Mouse (Mus musculus): ENCODE results near the gene 4930524B15Rik.
A peak's percentile ranks its signal among the peaks of the same experiment; 100 is the strongest.
"Not testable (repeated sequence)": the region's sequence is repeated elsewhere in the genome, so short reads cannot be mapped to it uniquely, and the experiment has no call there.

4930524B15Rik gene

DNA sequence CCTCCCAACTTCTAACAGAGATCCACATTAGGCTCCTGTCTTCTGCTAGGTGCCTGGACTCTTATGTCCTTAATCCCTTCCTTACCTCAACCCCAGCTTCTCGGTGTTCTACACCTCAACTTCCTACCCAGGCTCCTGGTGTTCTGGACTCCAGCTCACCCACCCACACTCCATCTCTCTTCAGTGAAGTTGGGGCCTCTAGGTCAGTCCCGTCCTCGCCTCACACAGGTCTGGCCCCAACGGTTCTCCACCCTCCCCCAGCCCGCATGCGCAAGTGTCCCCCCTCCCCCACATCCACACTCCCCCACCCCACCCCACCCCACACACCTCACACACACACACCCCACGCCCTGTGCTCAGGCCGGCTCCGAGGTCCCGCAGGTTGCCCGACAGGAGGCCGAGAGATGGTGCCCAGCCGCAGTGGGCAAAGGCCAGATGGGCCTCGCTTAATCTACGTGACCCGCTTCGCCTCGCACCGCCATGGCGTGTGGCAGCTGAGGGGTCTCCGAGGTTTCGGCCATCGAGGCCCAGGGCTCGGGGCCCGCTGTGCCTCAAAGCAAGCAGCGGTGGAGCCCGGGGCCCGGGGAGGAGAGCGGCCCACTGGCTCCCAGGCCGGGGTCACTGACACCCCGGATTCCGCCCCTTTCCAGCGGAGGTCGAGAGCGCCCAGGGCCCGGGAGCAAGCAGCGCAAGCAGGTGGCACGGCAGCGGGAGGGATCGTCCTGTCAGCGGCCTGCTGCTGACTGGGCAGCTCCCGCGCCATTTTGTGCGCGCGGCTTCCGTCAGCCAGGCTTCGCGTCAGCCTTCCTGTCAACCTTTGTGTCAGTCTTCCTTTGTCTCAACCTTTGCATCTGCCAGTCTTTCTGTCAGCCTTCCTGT lies at the start of gene 4930524B15Rik:
Gene 4930524B15Rik, plus strand, starts transcription at position 337 of the 879 bp plus-strand sequence.
- DNase-seq: peak; percentile 29 to 42

DNA sequence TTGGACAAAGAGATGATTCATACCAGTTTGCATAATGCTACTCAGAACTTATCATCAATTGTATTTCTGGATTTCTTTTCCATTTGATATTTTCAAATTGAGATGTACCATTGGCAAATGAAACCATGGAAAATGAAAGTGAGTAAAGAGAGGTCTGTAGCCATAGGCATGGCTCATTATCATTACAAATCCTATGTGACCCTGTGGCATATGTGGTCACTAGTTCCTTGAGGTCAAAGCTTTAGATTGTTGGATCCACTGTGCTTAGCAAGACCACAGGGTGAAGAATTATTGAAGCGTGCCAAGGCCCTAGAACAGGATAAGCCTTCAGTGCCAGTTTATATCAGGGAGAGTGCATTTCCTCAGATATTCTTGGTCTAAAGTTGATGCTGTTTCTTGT lies 47.6 kb upstream of the 4930524B15Rik start:
- DNase-seq: no peak

DNA sequence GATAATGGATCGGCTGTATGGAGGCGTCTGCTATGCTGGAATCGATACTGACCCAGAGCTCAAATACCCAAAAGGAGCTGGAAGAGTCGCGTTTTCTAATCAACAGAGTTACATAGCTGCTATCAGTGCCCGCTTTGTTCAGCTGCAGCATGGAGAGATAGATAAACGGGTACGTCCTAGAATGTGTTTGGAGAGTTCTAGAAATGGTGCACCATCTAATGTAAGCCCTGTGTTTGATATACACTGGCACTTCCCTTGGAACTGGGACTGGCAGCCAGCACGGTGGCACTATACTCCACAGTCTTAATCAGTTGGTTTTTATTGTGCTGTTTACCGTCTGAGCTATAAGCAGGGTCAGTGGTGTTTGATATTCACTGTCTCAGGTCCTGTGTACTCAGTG lies 35.3 kb upstream of the 4930524B15Rik start:
- no peak for DNase-seq

DNA sequence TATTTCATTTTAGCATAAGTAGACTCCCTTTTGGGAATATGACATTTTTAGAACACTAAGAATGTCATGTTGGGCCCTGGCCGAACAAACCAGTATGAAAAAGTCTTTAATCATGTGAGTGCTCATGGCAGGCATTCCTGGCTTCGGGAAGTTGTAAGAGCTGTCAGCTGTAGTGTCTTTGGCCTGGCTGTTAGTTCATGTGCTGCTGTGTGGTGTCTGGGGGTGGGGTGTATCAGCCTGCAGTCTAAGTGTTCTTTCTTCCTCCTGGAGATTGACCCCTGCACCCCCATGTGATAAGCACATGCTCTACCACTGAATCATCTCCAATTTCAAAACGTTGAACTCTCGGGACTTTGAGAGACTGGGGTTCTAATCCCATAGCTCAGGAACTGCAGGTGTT lies 29.7 kb upstream of the 4930524B15Rik start:
- DNase-seq: no peak

DNA sequence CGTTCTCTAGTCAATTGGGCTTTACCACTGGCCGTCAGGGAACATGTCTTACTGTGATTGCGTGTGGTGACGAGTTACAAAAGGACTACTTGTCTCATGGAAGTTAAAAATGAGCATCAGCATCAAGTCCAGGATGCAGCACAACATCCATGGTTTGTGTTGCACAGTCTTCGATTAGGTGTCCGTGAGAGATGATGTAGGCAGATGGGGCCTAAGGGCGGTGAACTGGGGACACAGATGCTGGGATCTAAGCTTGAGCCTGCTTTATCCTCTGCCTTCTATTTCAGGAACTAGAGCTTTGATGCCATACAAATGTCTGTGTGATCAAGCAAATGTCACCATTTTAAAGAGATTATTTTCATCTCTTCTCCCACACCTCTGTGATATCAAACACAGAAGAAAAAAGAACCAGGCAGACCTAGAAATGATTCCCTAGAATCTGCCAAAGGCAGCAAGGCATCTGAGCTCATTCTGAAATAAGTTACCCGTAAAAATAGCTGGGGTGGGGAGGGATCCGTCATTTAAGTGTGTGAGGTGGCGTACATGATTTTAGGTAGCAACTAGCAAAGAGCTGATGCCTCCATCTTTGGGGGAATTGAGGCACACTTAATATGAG lies 28.4 kb upstream of the 4930524B15Rik start:
- DNase-seq: no peak

DNA sequence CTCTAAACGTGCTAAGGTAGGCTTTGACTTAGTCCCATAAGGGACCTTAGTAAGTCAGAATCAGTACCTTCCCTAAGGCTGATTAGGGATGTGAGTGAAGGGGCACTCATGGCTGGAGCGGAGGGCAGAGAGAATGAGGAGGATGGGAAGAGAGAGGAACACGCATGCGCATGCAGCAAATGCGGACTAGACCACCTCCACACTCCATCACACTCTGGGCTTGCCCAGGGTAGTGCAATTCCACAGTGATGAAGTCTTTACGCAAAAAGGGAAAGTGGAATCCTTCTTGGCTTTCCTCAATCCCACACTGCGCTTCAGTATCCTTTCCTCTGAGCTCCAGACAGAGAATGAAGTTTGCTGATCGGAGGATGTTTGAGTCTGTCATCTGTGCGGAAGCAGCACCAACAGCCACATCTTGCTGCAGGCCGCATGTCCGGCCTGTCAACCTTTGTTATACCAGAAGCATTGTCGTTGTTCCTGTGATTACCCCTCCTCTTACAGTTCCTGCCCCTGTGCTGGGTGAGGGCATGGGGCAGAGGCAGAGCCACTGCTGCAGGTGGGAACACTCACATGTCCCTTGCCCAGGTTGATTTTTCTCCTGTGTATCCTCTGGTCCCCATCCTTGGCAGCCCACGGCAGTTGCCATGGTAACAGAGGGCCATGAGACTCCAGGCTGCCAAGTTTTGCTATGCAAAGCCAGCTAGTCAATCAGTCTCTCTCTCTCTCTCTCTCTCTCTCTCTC lies 24.3 kb upstream of the 4930524B15Rik start:
- DNase-seq: peak; percentile 92

DNA sequence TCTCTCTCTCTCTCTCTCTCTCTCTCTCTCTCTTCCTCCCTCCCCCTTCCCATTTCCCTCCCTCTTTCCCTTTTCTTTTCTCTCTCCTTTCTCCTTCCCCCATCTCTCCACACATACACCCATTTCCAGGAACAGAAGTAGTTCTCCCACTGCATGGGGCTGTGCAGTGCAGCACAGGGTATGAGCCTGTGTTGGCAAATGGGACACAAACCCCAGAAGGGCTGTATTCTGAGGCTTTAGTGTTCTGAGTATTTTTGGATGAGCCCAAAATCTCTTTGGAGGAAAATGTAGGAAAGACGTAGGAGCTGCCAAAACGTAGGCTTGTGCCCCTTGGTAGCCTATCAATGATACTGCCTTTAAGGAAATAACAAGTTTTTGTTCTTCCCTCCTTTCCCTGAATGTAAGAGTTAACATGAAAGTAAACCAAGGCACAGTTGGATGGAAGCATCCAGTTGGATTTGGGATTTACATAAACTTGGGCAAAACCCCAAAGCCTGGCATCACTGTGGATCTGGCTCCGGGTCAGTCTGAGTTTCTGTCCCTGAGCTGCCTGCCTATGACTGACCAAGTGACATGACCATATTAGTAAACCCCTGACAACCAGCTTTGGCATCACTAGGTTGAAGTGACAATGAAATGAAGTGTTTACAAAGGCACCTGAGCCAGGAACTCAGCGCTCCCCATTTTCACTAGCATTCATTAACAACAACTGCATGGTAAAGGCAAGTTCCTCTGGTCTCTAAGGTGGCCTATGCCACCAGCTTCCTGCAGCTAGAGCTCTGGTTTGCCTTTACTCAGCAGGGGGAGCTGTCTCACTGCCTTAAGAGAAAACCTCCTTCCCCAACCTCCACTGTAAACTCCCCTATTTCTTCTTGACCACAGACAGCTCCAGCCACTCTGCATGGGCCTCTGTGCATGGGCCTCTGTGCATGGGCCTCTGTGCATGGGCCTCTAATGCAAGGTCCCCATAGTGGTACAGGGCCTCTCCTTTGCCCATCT lies 23.5 kb upstream of the 4930524B15Rik start:
- peak; percentile 38 to 45 for DNase-seq

DNA sequence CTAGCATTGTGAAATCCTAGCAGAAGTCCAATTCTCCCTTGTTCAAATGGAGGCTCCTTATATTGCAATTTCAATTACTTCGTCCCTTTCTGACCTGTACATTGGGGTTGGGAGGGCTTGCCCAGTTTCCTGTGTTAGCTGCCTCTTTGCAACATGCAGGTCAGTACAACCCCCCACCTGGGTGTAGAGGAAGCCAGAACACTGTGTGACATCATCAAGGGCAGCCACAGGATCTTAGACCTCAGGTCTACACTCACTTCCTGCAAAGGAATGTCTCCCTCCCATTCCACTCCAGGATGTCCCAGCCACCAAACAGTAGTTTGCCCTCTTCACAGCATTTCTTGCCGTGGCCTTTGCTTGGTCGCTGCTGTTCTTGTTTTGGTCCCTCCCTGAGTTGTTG lies 19.9 kb upstream of the 4930524B15Rik start:
- no peak for DNase-seq

DNA sequence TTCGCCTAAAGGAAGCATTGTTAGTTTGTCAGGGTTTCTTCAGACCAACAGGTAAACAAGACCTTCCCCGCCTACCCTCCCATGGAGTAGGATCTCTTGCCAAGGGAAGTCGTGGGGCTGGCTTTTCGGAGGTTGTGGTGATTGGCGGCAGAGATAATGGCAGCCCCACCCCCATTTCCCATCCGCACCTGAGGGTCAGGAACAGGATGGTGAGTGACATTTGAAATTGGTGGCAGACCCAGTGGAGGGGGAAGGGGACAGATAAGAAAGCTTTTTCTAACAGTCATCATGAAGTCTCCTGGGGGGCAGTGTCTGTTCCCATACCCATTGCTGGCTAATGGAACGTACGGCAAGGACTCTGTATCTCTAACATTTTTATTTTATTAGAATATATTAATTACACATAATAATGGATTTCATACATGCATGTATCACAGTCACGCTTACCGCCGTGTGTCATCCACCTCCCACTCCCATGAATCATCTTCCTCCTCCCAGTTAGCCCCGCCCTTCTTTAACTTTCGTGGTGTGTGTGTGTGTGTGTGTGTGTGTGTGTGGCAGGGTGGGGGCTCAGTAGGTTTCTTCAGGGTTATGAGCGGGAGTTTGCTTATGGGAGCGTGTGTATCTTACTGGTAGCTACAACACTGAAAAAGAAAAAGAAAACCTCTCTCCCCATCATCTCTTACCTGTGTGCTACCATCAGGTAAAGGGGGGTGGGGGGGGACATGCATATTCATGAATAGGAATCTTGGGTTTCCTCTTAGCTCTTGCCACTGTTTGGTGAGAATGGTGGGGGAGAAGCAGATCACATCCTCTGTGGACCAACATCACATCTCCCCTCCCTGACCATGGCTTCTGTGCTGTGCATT lies 16.7 kb upstream of the 4930524B15Rik start:
- DNase-seq: peak; percentile 35 to 38

DNA sequence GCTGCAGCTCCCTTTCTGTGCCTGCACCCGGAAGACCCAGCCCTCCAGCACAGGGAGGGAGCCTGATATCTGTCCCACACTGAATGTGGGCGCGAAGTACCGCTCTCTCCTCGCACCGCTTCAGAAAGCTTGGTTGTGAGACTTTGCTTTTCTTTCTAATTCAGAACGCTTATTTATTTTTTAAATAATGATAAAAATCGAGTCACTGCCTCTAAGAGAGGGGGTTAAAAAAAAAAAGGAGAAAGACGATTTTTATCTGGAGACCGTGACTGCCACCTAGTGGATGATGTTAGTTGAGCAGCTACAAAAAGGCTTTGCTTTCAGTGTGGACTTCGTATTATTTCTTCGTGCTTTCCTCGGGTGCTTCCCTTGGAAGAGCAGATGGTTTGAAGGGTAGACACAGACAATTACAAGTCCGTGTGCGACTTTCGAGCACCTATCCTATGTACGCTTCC lies 16.0 kb upstream of the 4930524B15Rik start:
- DNase-seq: peak; percentile 89 to 91

DNA sequence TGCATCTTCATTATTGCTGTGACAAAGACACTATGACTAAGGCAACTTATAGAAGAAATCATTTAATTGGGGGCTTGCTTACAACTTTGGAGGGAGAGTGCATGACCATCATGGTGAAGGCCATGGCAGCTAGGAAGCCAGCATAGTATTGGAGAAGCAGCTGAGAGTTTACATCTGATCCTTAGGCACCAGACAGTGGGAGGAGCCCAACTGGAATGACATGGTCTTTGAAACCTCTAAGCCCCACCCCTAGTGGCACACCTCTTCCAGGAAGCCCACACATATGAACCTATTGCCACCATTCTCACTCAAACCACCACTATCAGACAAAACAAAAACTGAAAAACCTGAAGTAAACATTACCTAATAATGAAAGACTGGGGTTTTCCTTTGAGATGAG lies 5.3 kb upstream of the 4930524B15Rik start:
- DNase-seq: no peak

DNA sequence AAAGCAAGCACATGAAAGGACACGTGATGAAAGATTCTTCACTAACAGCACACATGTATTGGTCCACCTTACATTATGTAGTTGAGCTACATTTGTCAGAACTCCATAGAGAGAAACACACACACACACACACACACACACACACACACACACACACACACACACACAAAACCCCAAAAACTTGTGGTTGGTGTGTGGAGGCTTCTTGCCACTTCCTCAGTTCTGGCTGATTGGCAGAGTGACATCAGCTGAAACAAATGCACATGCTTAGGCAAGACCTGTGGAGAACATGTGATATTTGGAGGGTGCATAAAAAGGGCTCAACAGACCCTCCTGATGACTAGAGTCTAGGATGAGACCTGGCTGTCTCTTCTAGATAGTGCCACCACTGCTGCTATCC lies 1.4 kb upstream of the 4930524B15Rik start:
- no peak for DNase-seq

DNA sequence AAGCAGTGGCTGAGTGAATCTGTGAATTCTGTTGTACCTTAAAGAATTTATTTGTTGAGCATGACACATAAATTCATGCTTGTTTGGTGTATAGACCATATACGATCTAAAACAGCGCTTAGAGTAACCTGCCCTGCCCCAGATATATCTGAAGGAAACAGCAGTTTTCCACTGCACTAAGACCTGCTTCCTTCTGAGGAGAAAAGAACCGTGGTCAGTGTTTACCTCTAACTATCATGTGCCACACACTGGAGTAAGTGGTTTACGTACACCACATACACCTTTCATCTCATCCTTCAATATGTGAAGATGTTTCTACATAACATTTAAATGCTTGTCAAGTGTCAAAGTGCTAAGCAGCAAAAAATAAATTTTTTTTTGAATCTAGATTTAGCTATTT lies 8.7 kb downstream of the 4930524B15Rik start:
- DNase-seq: no peak

DNA sequence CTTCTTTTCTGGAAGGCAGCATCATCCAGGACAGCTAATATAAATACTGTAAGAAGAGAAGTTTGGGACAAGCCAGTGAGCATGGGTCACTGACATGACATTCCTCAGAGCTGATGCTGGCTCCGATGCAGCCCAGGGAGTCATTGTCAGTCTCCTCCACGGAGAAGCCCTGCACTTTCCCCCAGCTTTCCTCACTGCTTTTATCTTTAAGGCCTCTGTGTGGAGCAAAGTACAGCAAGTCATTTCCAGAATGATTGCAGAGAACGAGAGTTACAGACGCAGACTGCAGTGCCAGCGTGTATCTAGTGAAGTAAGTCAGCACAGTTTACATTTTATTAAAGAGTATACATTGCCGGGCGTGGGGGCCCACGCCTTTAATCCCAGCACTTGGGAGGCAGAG lies 9.4 kb downstream of the 4930524B15Rik start:
- DNase-seq: no peak

DNA sequence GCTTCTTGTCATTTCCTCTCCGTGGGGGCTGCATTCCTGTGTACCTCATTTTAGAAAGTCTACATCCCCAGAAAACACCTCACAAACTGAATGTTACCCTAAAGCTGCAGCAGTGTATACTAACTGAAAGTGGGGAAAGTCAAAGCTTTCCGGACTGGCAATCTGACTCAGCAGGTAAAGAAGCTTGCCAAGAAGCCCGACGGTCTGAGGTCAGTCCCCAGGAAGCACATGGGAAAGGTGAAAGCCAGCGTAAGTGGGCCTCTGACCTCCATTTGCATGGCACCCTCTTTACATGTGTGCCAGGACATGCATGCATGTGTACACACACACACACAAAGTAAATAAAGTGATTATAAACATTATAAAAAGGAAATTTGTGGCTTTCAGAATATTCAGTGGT lies 10.3 kb downstream of the 4930524B15Rik start:
- DNase-seq: no peak

DNA sequence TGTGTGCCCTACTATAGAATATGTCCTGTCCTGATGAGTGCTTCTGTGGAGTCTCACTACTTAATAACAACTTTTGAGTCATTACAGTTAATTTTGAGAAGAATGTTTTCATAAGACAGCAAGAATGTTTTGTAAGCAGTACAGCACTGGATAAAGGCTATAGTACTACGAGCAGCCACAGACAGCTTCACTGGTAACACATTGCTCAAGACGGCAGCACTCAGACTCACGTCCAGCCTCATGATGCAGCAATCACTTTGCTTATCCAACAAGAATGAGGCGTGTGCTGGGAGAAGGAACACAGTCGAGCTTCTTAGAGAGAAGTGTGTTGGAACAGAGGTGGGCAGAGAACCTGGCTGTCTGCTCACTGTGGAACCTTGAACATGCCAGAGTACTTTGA lies 10.7 kb downstream of the 4930524B15Rik start:
- DNase-seq: no peak

DNA sequence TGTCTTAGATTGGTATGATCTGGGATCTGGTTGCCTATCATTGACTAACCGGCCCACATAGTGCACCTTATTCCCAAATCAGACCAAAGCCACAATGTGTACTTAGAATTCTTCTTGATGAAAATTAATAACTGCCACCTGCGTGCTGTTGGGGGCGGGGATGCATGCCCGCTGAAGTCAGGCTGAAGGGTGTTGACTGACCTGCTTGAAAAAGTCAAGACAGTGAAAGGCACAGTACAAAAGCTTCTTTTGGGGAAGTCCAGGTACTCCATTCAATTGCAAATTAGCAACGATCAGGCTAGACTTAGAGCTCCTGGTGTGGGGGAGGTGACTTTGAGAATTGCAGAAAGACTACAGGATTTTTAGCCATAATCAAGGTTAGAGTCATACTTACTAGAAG lies 14.7 kb downstream of the 4930524B15Rik start:
- not testable (repeated sequence) for DNase-seq

DNA sequence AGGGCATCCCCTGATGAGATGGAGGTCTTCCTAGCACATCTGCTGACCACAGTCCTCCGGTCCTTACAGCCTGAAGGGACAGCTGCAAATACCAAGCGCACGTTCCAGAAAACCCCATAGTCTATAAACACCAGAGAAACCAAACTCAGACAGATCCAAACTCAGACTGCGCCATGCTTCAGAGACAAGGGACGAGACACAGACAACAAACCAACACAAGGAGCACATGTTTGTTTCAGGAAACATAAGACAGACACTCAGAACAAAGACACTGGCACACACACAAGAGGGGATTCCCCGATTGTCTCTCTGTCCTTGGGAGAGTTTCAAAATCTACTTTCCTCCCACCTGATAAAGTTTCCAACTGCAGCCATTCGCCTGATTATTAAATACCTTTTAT lies 16.4 kb downstream of the 4930524B15Rik start:
- no peak for DNase-seq

DNA sequence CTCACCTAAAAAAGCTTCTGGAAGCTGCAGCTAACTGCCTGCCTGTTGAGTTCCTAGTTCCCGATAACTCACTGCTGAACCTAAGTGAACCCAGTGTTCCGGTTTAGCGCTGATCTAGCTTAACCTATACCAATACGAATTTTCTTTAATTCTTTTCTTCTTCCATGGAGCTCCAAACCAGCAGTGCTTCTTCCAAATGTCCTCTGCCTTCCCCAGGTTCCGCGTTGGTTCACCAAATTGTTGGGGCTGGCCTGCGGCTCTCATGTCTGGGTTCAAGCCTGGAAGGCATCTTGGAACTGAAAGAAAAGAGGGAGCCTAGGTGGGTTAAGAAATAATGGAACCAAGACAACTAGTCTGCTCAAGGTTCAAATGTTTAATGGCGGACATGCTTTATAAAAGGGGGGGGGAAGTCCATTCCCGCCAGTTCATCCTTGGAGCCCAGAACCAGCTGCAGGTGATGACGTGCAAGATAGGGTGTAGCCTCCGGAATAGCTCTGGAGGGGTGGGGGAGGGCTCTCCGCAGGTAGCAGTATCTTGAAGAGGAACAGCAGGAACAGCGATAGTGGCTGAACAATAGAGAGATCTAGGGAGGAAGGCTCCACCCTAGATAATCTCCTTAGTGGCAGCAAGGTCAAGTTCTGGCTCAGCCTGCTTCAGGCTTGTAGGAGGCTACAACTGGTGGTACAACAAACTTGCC lies 17.0 kb downstream of the 4930524B15Rik start:
- not testable (repeated sequence) for DNase-seq

DNA sequence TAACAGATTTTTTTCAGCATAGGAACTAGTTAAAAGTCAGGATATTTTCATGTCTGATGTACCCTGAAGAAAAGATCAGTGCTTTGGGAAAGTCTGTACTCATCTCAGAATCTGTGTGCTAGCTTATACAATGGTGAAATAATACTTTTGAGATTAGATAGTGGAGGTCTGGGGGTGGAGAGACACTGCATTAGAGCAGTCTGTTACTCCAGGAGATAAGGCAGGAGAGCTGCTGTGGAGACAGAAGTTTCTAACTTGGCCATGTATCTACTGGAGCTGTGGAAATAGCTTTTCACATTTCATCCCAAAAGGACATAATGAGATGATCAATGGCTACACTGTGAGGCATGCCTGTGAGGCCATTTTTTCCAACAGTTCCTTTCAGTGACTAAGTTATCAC lies 17.9 kb downstream of the 4930524B15Rik start:
- DNase-seq: no peak

DNA sequence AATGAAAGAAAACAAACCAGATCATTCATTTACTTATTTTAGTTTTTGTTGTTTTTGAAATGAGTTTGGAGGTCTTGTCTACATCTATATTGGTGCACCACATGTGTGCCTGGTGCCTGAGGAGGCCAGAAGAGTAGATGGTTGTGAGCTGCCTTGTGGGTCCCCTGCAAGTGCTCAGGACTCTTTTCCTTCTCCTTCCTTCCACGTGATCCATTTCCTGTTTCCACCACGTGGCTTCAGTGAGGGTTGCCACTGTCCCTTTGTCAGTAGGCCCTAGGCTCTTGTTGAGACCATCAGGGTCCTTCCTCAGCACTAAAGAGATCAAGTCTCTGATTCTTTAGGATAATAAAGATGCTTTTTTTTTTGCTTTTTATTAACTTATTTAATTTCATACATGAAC lies 19.4 kb downstream of the 4930524B15Rik start:
- DNase-seq: no peak

Measured in cerebellum, postnatal 14 days (tissue).